Mouse (Mus musculus) embryonic facial prominence, embryonic 15.5 days (tissue): ENCODE data around the gene Sspo. TPM values are rescaled to one million over a fixed set of nuclear protein-coding genes. Genes with fewer than 3 reads are reported as not detected.
A peak's percentile ranks its signal among the peaks of the same experiment; 100 is the strongest.

Source experiments
- ATAC-seq: fragments of 200-750 bp; cut with Nextera tagmentation; 2 replicates; pipeline ENCODE4 v1.8.0; 2017; ENCODE audit warnings: low read depth, moderate TSS enrichment; ENCODE audit not compliant: insufficient number of reproducible peaks, low FRiP score, low TSS enrichment
- H3K27ac ChIP-seq: fragments of 300-500 bp; sonication (generic); replicated peaks from 2 replicates; pipeline ENCODE4 v1.5.1; 2015; ENCODE audit warnings: mild to moderate bottlenecking, inconsistent platforms
- H3K27me3 ChIP-seq: fragments of 300-500 bp; sonication (generic); 2 replicates; pipeline ENCODE4 v1.6.1; 2015; ENCODE audit warnings: inconsistent platforms
- H3K36me3 ChIP-seq: fragments of 300-500 bp; sonication (generic); 2 replicates; pipeline ENCODE4 v1.6.1; 2015; ENCODE audit warnings: mild to moderate bottlenecking, inconsistent platforms
- H3K4me1 ChIP-seq: fragments of 300-500 bp; sonication (generic); 2 replicates; pipeline ENCODE4 v1.6.1; 2015; ENCODE audit warnings: inconsistent platforms
- H3K4me2 ChIP-seq: fragments of 300-500 bp; sonication (generic); replicated peaks from 2 replicates; pipeline ENCODE4 v1.6.1; 2015; ENCODE audit warnings: mild to moderate bottlenecking, inconsistent platforms
- H3K4me3 ChIP-seq: fragments of 300-500 bp; sonication (generic); replicated peaks from 2 replicates; pipeline ENCODE4 v1.5.1; 2015; ENCODE audit warnings: mild to moderate bottlenecking, inconsistent platforms
- H3K9ac ChIP-seq: fragments of 300-500 bp; sonication (generic); 2 replicates; pipeline ENCODE4 v1.6.1; 2015; ENCODE audit warnings: inconsistent platforms
- H3K9me3 ChIP-seq: fragments of 300-500 bp; sonication (generic); replicated peaks from 2 replicates; pipeline ENCODE4 v1.6.1; 2016; ENCODE audit warnings: inconsistent platforms
- WGBS: fragments of 180-500 bp; shearing (Covaris S2); methylation state at CpG from one replicate; pipeline ENCODE4 v1.1.7; 2015; 5-methylcytosine and 5-hydroxymethylcytosine counted together
- polyA plus RNA-seq: library from polyadenylated mRNA; unstranded; fragments of >200 nt; fragmentation: Nextera tagmentation; extraction: Ambion mirVana; gene quantifications from 2 replicates; pipeline ENCODE4 v1.2.1, GENCODE M21; 2015

The Sspo gene
- polyA plus RNA-seq, 1 experiment from 2014 or later, result 0.25 TPM

DNA sequence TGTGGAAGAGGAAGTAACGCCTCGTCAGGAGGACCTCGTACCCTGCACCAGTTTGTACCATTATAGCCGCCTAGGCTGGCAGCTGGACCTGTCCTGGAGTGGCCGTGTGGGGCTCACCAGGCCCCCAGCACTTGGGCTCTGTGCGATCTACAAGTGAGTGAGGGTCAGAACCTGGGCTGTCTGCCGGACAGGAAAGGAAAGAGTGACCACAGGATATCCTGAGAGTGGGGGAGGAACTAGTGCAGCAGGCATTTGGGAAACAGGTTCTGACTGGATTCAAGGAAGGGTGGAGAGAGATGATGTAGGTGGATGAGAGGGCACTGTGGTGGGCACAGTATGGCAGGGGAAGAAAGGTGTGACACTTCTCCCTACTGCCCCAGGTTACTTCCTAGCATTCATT, 498 bp downstream of the Sspo start:
- H3K9me3 ChIP-seq, result no peaks in the 10 kb centered on the region
- no peaks in the 10 kb centered on the region for H3K27me3 ChIP-seq
- no peak overlapping the region for H3K27ac ChIP-seq
- H3K36me3 ChIP-seq, result no peaks in the 10 kb centered on the region
- H3K4me3 ChIP-seq, result no peak overlapping the region
- no peak for ATAC-seq
- H3K4me2 ChIP-seq, result no peak overlapping the region
- WGBS, result 74% methylated on average over 7 of the region's 7 CpGs
- peaks cover 9% of the 10 kb centered on the region for H3K4me1 ChIP-seq
- H3K9ac ChIP-seq, result no peak overlapping the region

DNA sequence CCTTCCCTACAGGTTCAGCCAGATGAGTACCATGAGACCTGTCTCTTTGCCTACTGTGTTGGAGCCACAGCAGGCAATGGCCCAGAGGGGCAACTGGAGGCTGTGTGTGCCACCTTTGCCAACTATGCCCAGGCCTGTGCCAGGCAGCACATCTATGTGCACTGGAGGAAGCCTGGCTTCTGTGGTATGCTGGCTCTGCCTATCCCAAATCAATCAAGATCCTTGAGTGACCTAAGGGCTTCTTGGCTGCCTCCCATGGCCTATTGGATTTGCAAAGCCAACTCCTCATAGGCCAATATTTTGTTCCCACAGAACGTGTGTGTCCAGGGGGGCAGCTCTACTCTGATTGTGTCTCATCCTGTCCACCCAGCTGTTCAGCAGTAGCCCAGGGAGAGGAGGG, 4.1 kb downstream of the Sspo start:
- Histone ChIP-seq H3K9ac (no peak overlapping the region), H3K4me1 (no peaks in the 10 kb centered on the region; the same call in 1 of the 2 replicates), H3K9me3 (no peaks in the 10 kb centered on the region), H3K4me3 (no peak overlapping the region), H3K36me3 (no peaks in the 10 kb centered on the region), H3K27me3 (no peaks in the 10 kb centered on the region), H3K4me2 (no peak overlapping the region), H3K27ac (no peak overlapping the region)
- no peak for ATAC-seq
- 59% methylated on average over 1 of the region's 1 CpGs for WGBS

DNA sequence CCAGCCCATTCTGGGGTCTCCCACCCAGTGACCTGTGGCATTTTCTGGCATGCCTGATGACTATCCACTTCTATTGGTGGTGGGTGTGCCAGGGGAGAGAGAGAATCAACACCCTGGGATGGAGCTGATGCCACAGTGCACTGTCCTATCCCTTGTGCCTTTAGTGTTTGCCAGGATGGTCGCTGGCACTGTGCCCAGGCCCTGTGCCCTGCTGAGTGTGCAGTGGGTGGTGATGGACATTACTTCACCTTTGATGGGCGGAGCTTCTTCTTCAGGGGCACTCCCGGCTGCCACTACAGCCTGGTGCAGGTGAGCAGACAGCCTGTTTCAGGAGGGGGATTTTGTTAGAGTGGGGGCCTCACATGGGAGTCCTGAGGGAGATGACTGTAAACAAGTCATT, 4.7 kb downstream of the Sspo start:
- H3K4me2 ChIP-seq, result no peak overlapping the region
- WGBS, result 70% methylated on average over 3 of the region's 3 CpGs
- no peaks in the 10 kb centered on the region; the same call in 1 of the 2 replicates for H3K4me1 ChIP-seq
- no peak overlapping the region for H3K9ac ChIP-seq
- H3K27me3 ChIP-seq, result no peaks in the 10 kb centered on the region
- H3K36me3 ChIP-seq, result no peaks in the 10 kb centered on the region
- ATAC-seq, result no peak
- H3K4me3 ChIP-seq, result no peak overlapping the region
- H3K27ac ChIP-seq, result no peak overlapping the region
- no peaks in the 10 kb centered on the region for H3K9me3 ChIP-seq

DNA sequence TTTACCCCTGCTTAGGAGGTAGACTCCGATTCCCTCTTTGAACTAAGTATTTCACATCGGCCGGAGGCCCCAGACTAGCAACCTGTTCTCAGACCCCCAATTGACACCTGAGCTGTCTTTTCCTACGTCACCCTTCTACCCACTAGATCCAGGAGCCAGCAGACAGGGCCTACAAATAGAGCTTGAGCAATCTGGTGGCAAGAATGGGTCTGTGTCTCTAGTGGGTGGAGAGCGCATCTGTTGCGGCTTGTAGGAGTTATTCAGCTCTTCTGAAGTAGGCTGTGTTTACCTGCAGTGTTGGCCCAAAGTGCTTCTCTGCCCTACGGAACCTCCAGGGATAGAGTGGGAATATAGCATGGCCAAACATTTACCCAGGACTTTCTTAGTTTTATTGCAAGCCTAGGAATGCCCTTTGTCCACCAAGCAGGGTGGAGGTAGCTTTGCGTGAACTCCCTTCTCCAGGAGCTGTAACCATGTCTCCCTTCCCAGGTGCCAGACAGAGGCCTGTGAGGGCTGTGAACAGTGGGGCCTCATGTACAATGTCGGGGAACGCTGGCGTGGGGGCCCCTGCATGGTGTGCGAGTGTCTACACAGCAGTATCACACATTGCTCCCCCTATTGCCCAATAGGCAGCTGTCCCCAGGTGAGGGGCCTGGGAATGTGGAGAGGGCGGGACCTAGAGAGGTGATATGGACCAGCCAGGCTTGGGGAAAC, 17.1 kb downstream of the Sspo start:
- ATAC-seq, result no peak
- H3K4me2 ChIP-seq, result no peak overlapping the region
- no peaks in the 10 kb centered on the region for H3K4me1 ChIP-seq
- no peak overlapping the region for H3K27ac ChIP-seq
- no peak overlapping the region for H3K9ac ChIP-seq
- no peaks in the 10 kb centered on the region for H3K36me3 ChIP-seq
- 91% methylated on average over 13 of the region's 13 CpGs for WGBS
- no peak overlapping the region for H3K4me3 ChIP-seq
- H3K9me3 ChIP-seq, result no peaks in the 10 kb centered on the region
- no peaks in the 10 kb centered on the region for H3K27me3 ChIP-seq

DNA sequence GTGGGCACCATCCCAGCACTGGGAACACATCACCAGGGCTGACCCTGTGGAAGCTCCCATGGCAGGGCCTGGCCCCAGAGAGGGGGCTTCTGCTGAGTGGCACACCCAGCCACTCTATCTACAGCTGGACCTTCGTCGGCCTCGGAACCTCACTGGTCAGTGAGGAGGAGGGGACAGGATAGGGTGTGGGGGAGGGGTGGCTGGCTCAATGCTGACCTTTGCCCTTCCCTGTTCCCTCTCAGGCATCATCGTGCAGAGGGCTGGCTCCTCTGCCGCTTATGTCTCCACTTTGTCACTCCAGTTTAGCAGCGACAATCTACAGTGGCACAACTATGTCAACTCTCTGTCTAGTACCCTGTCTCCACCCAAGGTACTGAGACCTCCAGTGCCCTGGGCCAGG, 18.7 kb downstream of the Sspo start:
- no peaks in the 10 kb centered on the region for H3K4me1 ChIP-seq
- no peaks in the 10 kb centered on the region for H3K9me3 ChIP-seq
- H3K4me3 ChIP-seq, result no peak overlapping the region
- H3K27me3 ChIP-seq, result no peaks in the 10 kb centered on the region
- H3K36me3 ChIP-seq, result no peaks in the 10 kb centered on the region
- no peak overlapping the region for H3K9ac ChIP-seq
- no peak overlapping the region for H3K4me2 ChIP-seq
- ATAC-seq, result no peak
- H3K27ac ChIP-seq, result no peak overlapping the region
- 31% methylated on average over 6 of the region's 6 CpGs for WGBS

DNA sequence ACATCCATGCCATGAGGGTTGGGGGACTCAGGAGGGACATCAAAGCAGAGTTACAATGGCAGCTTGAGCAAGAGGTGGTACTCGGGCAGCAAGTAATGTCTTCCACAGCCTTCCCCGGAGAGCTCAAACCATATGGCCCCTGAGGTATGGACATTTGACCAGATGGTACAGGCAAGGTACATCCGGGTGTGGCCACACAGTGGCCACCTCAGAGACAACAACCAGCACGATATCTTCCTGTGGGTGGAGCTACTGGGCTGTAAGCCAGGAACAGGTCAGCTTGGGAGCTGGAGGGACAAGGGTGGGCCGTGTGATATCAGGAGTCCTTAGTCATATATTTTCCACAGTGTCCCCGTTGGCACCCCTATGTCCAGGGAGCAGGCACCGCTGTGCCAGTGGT, 19.5 kb downstream of the Sspo start:
- WGBS, result 81% methylated on average over 7 of the region's 7 CpGs

DNA sequence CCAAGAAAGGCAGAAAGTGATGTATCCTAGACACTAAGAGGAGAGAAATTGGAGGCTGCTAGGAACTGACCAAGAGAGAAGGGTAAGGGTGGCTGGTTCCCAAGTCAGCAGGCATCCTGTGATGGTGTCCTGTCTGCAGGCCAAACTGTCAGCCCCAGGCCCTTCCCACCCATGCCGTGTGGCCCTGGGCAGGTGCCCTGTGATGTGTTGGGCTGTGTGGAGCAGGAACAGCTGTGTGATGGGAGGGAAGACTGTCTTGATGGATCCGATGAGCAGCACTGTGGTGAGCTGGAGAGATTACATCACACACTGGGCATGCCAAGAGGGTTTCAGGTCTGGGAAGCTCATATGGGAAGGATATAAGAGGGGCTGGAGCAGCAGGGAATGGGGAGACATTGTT, 22.7 kb downstream of the Sspo start:
- Histone ChIP-seq H3K36me3 (no peaks in the 10 kb centered on the region), H3K4me1 (no peaks in the 10 kb centered on the region), H3K4me3 (no peak overlapping the region), H3K27ac (no peak overlapping the region), H3K9me3 (no peaks in the 10 kb centered on the region), H3K4me2 (no peak overlapping the region), H3K9ac (no peak overlapping the region), H3K27me3 (no peaks in the 10 kb centered on the region)
- ATAC-seq, result no peak
- 82% methylated on average over 2 of the region's 2 CpGs for WGBS

More for the DNA sequence above, 19.5 kb downstream of the Sspo start:
- Histone ChIP-seq H3K9ac (no peak overlapping the region), H3K4me1 (no peaks in the 10 kb centered on the region), H3K4me2 (no peak overlapping the region), H3K4me3 (no peak overlapping the region), H3K36me3 (no peaks in the 10 kb centered on the region), H3K27ac (no peak overlapping the region), H3K9me3 (no peaks in the 10 kb centered on the region), H3K27me3 (no peaks in the 10 kb centered on the region)
- ATAC-seq, result no peak

DNA sequence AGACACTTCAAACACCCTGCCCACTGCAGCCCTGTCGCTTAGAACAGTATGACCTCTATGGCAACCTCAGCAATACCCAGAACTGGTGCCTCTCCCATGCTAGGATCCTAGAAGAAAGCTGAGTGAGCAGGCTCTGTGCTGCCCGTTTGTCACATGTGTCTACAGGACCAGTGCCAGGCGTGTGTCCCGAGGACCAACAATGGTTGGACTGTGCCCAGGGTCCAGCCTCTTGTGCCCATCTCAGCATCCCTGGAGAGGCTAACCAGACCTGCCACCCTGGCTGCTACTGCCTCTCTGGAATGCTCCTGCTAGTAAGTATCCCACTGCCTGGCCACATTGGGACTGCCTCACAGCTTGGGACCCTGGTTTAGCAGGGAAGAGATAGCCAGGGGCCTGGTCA, 30.4 kb downstream of the Sspo start:
- H3K9ac ChIP-seq, result no peak overlapping the region
- 84% methylated on average over 4 of the region's 4 CpGs for WGBS
- no peak overlapping the region for H3K27ac ChIP-seq
- peaks cover 24% of the 10 kb centered on the region for H3K4me1 ChIP-seq
- no peak for ATAC-seq
- H3K27me3 ChIP-seq, result no peaks in the 10 kb centered on the region
- H3K36me3 ChIP-seq, result no peaks in the 10 kb centered on the region
- no peak overlapping the region for H3K4me3 ChIP-seq
- H3K9me3 ChIP-seq, result no peaks in the 10 kb centered on the region
- H3K4me2 ChIP-seq, result no peak overlapping the region

DNA sequence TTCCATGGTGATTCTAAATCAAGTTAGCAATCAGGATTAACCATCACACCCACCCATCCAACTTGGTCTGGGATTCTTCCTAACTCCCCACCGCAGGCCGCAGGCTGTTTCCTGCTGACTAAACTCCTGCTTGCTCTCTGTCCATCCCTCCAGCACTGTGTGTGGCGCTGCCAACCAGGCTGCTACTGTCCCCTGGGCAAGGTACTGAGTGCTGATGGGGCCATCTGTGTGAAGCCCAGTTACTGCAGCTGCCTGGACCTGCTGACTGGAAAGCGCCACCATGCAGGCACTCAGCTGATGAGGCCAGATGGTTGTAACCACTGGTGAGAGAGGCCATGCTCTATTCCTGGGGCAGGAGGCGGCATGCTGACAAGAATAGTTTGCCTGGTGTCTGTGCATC, 34.5 kb downstream of the Sspo start:
- Histone ChIP-seq H3K27me3 (no peaks in the 10 kb centered on the region), H3K4me3 (no peak overlapping the region), H3K36me3 (no peaks in the 10 kb centered on the region), H3K9ac (no peak overlapping the region), H3K4me2 (no peak overlapping the region), H3K27ac (peak overlapping the region; percentile 55; the same call in 1 of the 2 replicates), H3K4me1 (peaks cover 28% of the 10 kb centered on the region), H3K9me3 (no peaks in the 10 kb centered on the region)
- ATAC-seq, result 0 out of 2 replicates have a peak, but pooled peaks have one; percentile 55
- WGBS, result 56% methylated on average over 5 of the region's 5 CpGs

DNA sequence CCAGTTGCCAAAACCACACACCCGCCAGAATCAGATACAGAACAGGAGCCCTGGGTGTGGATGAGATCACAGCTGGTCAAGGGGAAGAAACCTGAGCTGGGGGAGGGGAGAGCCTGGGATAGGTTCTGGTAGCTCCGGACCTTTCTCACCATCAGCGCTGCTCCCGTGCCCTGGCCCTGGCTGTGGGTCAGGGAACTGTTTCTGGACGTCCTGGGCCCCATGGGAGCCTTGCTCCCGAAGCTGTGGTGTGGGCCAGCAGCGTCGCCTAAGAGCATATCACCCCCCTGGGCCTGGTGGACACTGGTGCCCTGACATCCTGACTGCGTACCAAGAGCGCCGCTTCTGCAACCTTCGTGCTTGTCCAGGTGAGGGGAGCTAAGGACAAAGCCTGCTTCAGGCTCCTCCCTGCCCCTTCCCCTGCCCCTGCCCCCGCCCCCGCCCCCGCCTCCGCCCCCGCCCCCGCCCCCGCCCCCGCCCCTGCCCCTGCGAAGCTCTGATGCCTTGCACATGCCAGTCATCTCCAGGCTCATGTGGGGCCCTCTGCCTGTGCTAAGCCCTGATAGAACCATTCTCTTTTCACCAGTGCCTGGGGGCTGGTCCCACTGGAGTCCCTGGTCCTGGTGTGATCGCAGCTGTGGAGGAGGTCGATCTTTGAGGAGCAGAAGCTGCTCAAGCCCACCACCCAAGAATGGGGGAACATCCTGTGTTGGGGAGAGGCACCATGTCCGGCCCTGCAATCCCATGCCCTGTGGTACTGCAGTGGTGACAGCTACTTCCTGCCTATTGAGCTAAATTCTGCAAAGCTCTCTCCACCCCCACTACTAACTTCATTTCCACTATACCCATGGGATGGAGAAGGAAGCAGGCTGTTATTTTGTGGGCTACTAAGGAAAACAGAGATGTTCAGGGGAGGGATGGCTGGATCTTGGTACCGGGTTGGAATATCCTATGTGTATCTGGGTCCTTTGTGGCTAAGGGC, 40.0 kb downstream of the Sspo start:
- H3K27me3 ChIP-seq, result no peaks in the 10 kb centered on the region
- no peaks in the 10 kb centered on the region for H3K36me3 ChIP-seq
- H3K4me2 ChIP-seq, result peak overlapping the region; percentile 62
- peak; percentile 65 for ATAC-seq
- 8% methylated on average over 16 of the region's 25 CpGs for WGBS
- no peaks in the 10 kb centered on the region for H3K9me3 ChIP-seq
- H3K4me1 ChIP-seq, result peaks cover 22% of the 10 kb centered on the region
- peak overlapping the region; percentile 37 for H3K4me3 ChIP-seq
- H3K27ac ChIP-seq, result peak overlapping the region; percentile 69
- peak overlapping the region; percentile 23; the same call in 1 of the 2 replicates for H3K9ac ChIP-seq

DNA sequence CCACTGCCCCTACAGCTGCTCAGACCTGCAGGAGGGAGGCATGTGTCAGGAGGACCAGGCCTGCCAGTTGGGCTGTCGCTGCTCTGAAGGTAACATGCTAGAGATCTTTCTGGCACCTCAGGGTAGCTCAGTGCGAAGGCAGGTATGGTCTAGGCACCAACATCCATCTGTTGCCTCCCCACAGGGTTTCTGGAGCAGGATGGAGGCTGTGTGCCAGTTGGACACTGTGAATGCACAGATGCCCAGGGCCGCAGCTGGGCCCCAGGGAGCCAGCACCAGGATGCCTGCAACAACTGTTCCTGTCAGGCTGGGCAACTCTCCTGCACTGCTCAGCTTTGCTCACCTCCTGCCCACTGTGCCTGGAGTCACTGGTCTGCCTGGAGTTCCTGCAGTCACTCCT, 41.7 kb downstream of the Sspo start:
- Histone ChIP-seq H3K4me3 (no peak overlapping the region), H3K9me3 (no peaks in the 10 kb centered on the region), H3K4me1 (peaks cover 15% of the 10 kb centered on the region), H3K36me3 (no peaks in the 10 kb centered on the region), H3K27ac (no peak overlapping the region), H3K4me2 (no peak overlapping the region), H3K9ac (no peak overlapping the region), H3K27me3 (no peaks in the 10 kb centered on the region)
- ATAC-seq, result no peak
- 96% methylated on average over 3 of the region's 3 CpGs for WGBS
